Mouse (Mus musculus) kidney, embryonic 16.5 days (tissue): ENCODE data around the gene Dok5. TPM values are rescaled to one million over a fixed set of nuclear protein-coding genes. Genes with fewer than 3 reads are reported as not detected.

ENCODE experiments used
- ATAC-seq: fragments of 200-750 bp; cut with Nextera tagmentation; 2 replicates; pipeline ENCODE4 v1.8.0; 2017; ENCODE audit warnings: moderate TSS enrichment; ENCODE audit not compliant: low FRiP score, low TSS enrichment
- H3K27ac ChIP-seq: fragments of 300-500 bp; sonication (generic); 2 replicates; pipeline ENCODE4 v1.5.1; 2014; ENCODE audit warnings: low read length
- H3K27me3 ChIP-seq: fragments of 300-500 bp; sonication (generic); 2 replicates; pipeline ENCODE4 v1.6.1; 2014; ENCODE audit warnings: low read length, control low read depth, mixed read lengths; ENCODE audit not compliant: insufficient read depth
- H3K36me3 ChIP-seq: fragments of 300-500 bp; sonication (generic); 2 replicates; pipeline ENCODE4 v1.6.1; 2014; ENCODE audit warnings: low read length, control low read depth, mixed read lengths; ENCODE audit not compliant: insufficient read depth
- H3K4me1 ChIP-seq: fragments of 300-500 bp; sonication (generic); 2 replicates; pipeline ENCODE4 v1.6.1; 2014; ENCODE audit warnings: low read length, control low read depth, mixed read lengths; ENCODE audit not compliant: insufficient read depth
- H3K4me2 ChIP-seq: fragments of 300-500 bp; sonication (generic); replicated peaks from 2 replicates; pipeline ENCODE4 v1.6.1; 2014; ENCODE audit warnings: low read depth, low read length
- H3K4me3 ChIP-seq: fragments of 300-500 bp; sonication (generic); 2 replicates; pipeline ENCODE4 v1.5.1; 2014; ENCODE audit warnings: mild to moderate bottlenecking, low read length
- H3K9ac ChIP-seq: fragments of 300-500 bp; sonication (generic); replicated peaks from 2 replicates; pipeline ENCODE4 v1.6.1; 2014; ENCODE audit warnings: low read length
- H3K9me3 ChIP-seq: fragments of 300-500 bp; sonication (generic); 2 replicates; pipeline ENCODE4 v1.6.1; 2016; ENCODE audit warnings: low read length, control low read depth
- WGBS: fragments of 180-500 bp; shearing (Covaris S2); extraction: QIAGEN DNeasy Blood & Tissue Kit; methylation state at CpG from one replicate; pipeline ENCODE4 v1.1.7; 2014; 5-methylcytosine and 5-hydroxymethylcytosine counted together
- polyA plus RNA-seq: library from polyadenylated mRNA; unstranded; fragments of >200 nt; fragmentation: Nextera tagmentation; extraction: Ambion mirVana; gene quantifications from 2 replicates; pipeline ENCODE4 v1.2.1, GENCODE M21; 2015

The Dok5 gene
- polyA plus RNA-seq, 1 experiment from 2014 or later = 1.7 TPM

DNA sequence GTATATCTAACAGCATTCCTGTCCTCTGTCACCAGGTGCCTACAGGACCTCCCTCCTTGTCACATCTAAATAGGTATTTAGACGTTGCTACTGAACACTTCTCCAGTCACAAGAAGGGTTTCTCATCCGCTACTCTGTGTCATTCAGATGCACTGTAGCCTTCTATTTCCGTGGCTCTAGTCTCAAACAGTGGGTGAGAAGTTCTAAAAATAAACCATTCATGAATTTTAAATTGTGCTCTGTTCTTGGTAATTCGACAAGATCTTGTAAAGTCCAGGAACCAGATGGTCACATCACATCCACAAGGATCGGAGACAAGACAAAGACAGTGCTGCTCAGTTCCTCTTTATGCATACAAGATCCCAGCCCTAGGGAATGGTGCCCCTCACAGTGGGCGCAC is 46.0 kb downstream of the Dok5 start:
- WGBS = 87% methylated on average over 6 of the region's 6 CpGs
- no peak overlapping the region for H3K4me3 ChIP-seq
- H3K4me2 ChIP-seq = no peak overlapping the region
- no peaks in the 10 kb centered on the region for H3K36me3 ChIP-seq
- ATAC-seq = no peak
- H3K9ac ChIP-seq = no peak overlapping the region
- 0 out of 2 replicates have a peak, but pooled peaks cover under 1% of the 10 kb centered on the region for H3K4me1 ChIP-seq
- H3K27me3 ChIP-seq = no peaks in the 10 kb centered on the region
- no peak overlapping the region for H3K27ac ChIP-seq
- no peaks in the 10 kb centered on the region for H3K9me3 ChIP-seq

DNA sequence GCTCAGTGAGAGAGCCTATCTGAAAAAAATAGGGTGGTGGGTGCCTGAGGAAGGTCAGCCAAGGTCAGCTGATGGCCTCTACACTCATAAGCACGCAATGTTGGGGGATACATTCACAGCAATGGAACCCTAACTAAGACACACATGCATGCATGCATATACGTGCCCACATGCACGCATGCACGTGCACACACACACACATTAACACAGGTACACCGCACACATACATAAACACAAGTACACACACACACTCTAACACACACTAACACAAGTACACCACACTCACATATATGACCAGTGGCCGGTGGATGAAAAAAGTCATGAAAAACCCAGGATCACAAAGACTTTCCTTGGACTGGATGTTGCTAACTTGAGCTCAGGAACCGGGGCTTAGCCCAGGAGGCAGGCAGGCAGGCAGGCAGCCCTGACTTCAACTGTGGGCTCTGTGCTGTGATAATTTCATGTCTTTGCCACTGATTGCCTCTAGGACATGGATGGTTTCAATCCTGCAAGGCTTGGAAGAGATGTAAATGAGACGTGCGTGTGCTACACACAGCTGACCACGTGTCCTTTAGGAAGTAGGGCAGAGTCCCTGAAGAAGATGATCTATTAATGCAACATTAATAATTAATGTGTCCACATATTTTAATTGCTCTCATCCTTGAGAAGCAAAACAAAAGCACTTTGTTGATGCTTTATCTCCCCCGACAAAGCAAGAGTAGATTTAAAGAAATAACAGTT is 48.6 kb downstream of the Dok5 start:
- no peak overlapping the region for H3K27ac ChIP-seq
- no peaks in the 10 kb centered on the region for H3K27me3 ChIP-seq
- H3K4me2 ChIP-seq = no peak overlapping the region
- H3K9ac ChIP-seq = no peak overlapping the region
- H3K9me3 ChIP-seq = no peaks in the 10 kb centered on the region
- no peaks in the 10 kb centered on the region for H3K4me1 ChIP-seq
- no peaks in the 10 kb centered on the region for H3K36me3 ChIP-seq
- WGBS = 87% methylated on average over 11 of the region's 11 CpGs
- no peak for ATAC-seq
- no peak overlapping the region for H3K4me3 ChIP-seq

DNA sequence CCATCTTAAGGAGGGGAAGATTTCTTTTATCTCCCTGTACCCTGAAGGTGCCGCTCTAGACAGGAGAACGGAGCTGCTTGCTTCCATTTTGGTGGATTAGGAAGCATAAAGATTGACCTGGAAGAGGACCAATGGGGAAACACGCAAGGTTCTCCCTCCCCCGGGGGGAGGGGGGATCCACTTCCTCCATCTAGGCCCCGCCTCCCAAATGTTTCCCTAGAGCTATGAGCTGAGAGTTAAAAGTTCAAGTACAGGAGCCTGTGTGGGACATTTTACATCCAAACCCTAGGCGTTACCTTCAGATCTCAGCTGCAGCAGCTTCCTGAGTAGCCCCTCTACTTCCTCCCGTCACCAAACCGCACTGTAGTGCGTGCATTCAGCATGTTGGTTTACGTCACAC is 56.5 kb downstream of the Dok5 start:
- WGBS = 91% methylated on average over 10 of the region's 10 CpGs
- Histone ChIP-seq H3K36me3 (no peaks in the 10 kb centered on the region), H3K4me2 (no peak overlapping the region), H3K4me3 (no peak overlapping the region), H3K9ac (no peak overlapping the region), H3K27me3 (no peaks in the 10 kb centered on the region), H3K27ac (no peak overlapping the region), H3K9me3 (peaks cover 7% of the 10 kb centered on the region; the same call in 1 of the 2 replicates), H3K4me1 (no peaks in the 10 kb centered on the region)
- ATAC-seq = no peak

DNA sequence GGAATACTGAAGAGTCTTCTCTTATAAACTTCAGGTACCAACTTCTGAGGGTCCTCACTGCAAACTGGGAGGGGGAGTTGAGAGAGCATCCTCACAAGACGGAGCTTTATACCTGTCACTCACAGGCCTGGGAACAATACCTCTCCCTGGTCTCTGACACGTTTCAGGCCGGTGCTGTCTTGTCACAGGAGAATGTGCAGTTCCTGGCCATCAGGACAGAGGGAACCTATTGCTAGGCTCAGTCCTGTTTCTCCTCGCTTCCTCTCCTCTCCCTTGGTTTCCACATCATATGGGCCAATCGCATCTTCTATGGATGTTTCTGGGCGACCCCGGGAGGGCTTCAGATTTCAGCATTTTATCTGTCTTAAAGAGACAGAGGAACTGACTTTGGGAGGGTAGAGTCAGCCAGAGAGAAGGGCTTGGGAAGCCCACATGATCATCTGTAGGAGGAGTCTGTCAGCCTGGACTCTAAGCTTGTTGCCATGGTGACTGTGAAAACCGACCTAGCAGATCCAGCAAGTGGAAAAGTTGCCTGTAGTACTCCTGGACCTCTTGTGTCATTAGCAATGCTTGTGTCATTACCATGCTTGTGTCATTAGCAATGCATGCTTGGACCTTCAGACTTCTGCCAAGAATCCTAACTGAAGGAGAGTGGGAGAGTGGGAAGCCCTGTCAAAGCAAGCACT is 59.9 kb downstream of the Dok5 start:
- Histone ChIP-seq H3K36me3 (no peaks in the 10 kb centered on the region), H3K27me3 (no peaks in the 10 kb centered on the region), H3K4me2 (no peak overlapping the region), H3K9ac (no peak overlapping the region), H3K27ac (no peak overlapping the region), H3K4me1 (no peaks in the 10 kb centered on the region), H3K9me3 (peaks cover 12% of the 10 kb centered on the region; the same call in 1 of the 2 replicates), H3K4me3 (no peak overlapping the region)
- 0 out of 2 replicates have a peak, but pooled peaks have one; percentile 67 for ATAC-seq
- WGBS = 16% methylated on average over 8 of the region's 8 CpGs

DNA sequence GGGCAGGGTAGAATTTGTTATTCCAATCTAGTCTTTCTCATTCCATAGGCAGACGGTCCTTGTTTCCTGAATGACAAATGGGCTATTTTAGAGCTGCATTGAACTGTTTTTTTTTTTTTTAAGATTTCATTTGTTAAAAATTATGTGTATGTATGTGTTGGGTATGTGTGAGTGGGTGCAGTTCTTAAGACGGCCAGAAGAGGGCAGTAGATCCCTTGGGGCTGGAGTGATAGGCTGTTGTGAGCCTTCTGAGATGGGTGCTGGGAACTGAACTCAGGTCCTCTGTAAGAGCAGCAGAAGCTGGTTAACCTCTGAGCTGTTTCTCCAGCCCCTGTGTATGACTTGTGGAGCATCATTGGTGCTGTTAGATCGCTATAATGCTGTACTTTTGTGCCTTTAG is 63.6 kb downstream of the Dok5 start:
- H3K4me3 ChIP-seq = no peak overlapping the region
- 88% methylated on average over 3 of the region's 3 CpGs for WGBS
- no peak overlapping the region for H3K4me2 ChIP-seq
- no peaks in the 10 kb centered on the region for H3K4me1 ChIP-seq
- H3K27ac ChIP-seq = no peak overlapping the region
- ATAC-seq = no peak
- H3K27me3 ChIP-seq = no peaks in the 10 kb centered on the region
- no peak overlapping the region for H3K9ac ChIP-seq
- peaks cover 12% of the 10 kb centered on the region for H3K9me3 ChIP-seq
- H3K36me3 ChIP-seq = no peaks in the 10 kb centered on the region

DNA sequence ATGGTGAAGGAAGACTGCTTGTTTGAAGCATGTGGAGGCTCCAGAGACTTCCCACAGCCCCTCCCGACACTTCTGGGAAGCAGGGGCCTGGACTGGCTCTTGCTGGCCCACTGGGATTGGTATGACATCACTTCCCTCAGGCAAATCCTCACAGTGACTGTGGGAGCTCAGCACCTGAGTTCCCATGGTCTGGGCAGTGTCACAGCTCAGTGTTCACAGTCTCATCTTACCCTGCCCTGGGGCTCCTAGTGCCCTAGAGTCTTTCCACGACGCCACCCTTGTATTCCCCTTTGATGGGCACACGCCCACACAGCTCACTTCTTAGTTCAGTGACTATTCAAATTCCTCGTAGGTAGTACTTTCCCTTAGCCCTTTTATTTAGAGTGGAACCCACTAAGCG is 71.4 kb downstream of the Dok5 start:
- no peak overlapping the region for H3K27ac ChIP-seq
- H3K4me1 ChIP-seq = no peaks in the 10 kb centered on the region
- H3K36me3 ChIP-seq = no peaks in the 10 kb centered on the region
- H3K4me3 ChIP-seq = no peak overlapping the region
- peak; percentile 81 for ATAC-seq
- peaks cover 11% of the 10 kb centered on the region for H3K9me3 ChIP-seq
- no peak overlapping the region for H3K4me2 ChIP-seq
- 41% methylated on average over 6 of the region's 6 CpGs for WGBS
- H3K9ac ChIP-seq = no peak overlapping the region
- no peaks in the 10 kb centered on the region; the same call in 1 of the 2 replicates for H3K27me3 ChIP-seq

DNA sequence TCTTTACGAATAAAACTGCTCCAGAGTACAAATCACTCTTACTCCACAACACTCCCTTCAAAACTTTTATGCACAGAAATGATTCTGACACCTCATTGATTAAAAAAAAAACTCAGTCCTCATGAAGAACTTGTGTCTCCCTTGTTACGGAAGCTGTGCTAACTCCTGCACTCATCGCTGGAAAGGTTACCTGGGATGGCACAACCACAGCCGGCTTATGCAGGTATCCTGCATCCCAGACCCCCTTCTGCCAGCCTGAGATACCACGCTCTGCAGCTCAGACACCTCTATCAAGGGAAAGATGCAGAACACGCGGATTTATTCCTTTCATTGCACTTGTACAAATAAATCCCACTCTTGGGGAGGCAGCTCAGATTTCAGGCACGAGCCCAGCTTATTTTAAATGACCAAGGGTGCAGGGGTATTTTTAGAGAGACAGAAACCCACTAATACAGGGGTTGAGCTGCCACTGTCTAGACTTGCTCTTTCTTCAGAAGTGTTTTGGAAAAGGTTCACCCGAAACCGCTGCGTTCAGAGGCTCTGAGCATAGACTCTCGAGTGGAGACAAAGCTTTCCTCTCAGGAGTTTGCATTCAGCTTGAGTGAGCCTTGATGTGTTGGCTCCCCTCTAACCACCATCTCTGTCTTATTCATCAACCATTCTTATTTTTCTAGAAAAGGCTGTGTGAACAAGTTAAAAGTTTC is 76.1 kb downstream of the Dok5 start:
- Histone ChIP-seq H3K4me2 (no peak overlapping the region), H3K27me3 (no peaks in the 10 kb centered on the region; the same call in 1 of the 2 replicates), H3K4me3 (no peak overlapping the region), H3K27ac (no peak overlapping the region), H3K4me1 (peaks cover 3% of the 10 kb centered on the region; the same call in 1 of the 2 replicates), H3K9ac (no peak overlapping the region), H3K9me3 (no peaks in the 10 kb centered on the region), H3K36me3 (no peaks in the 10 kb centered on the region)
- 54% methylated on average over 12 of the region's 12 CpGs for WGBS
- ATAC-seq = no peak

DNA sequence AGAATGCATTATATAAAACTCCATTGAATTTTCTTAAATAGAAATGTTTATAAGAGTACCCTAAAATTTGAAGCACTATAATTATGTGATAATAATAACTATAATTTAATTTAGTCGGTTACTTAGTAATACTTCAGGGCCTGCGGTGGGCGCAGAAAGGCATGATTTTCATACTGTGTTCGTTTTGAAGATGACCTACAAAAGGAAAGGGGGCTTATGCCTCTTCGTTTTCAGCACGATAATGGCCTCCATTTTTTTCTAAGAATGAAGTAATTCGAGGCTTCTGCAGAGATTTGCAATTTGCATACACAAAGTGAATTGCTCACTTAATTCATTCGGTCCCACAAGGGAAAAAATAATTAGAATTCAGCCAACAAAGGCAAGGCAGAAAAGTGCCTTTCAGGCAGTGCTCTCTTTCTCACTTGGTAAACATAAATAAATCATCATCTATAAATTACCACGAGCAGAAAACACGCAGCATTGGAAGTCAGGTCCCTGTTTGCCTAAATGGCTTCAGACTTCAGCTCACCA is 76.7 kb downstream of the Dok5 start:
- ATAC-seq = no peak
- Histone ChIP-seq H3K4me3 (no peak overlapping the region), H3K4me2 (no peak overlapping the region), H3K27me3 (no peaks in the 10 kb centered on the region; the same call in 1 of the 2 replicates), H3K4me1 (peaks cover 3% of the 10 kb centered on the region; the same call in 1 of the 2 replicates), H3K9ac (no peak overlapping the region), H3K36me3 (no peaks in the 10 kb centered on the region), H3K27ac (no peak overlapping the region), H3K9me3 (no peaks in the 10 kb centered on the region)
- 58% methylated on average over 10 of the region's 10 CpGs for WGBS

DNA sequence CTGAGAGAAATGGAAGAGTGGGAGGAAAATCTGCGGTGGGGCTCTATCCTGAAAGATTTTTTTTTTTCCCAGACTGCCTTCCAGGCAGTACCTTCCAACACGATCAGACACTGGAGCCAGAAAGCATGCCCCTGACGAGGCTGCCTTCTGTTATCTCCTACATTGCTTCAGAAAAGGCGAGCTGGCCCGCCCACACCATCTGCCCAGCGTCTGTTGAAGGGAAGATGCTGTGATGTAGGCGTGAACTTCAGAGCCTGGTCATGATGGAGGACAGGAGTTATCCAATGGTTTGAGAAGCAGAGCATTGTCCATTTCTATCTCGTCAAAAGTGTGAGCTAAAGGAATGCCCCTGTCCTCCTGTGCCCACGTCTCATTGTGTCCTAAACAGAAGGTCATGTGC is 79.7 kb downstream of the Dok5 start:
- H3K27me3 ChIP-seq = no peaks in the 10 kb centered on the region
- H3K9ac ChIP-seq = no peak overlapping the region
- 66% methylated on average over 9 of the region's 9 CpGs for WGBS
- H3K4me3 ChIP-seq = no peak overlapping the region
- no peak overlapping the region for H3K4me2 ChIP-seq
- ATAC-seq = no peak
- H3K27ac ChIP-seq = no peak overlapping the region
- no peaks in the 10 kb centered on the region for H3K36me3 ChIP-seq
- no peaks in the 10 kb centered on the region for H3K9me3 ChIP-seq
- peaks cover 3% of the 10 kb centered on the region; the same call in 1 of the 2 replicates for H3K4me1 ChIP-seq
